Mouse (Mus musculus) embryonic facial prominence, embryonic 11.5 days (tissue): ENCODE measurements around the gene Krtap7-1. TPM values are rescaled to one million over a fixed set of nuclear protein-coding genes. Genes with fewer than 3 reads are reported as not detected.
A peak's percentile ranks its signal among the peaks of the same experiment; 100 is the strongest.

Source experiments
- ATAC-seq: fragments of 200-750 bp; cut with Nextera tagmentation; replicated peaks from 2 replicates; pipeline ENCODE4 v1.8.0; 2017; ENCODE audit warnings: low read depth; ENCODE audit not compliant: insufficient number of reproducible peaks, low FRiP score, low TSS enrichment
- DNase-seq: peaks from one replicate; pipeline ENCODE4 v3.0.0-alpha.2; 2015; ENCODE audit warnings: low spot score
- H3K27ac ChIP-seq: fragments of 300-500 bp; sonication (generic); replicated peaks from 2 replicates; pipeline ENCODE4 v1.5.1; 2014; ENCODE audit warnings: mild to moderate bottlenecking, low read depth, low read length, control low read depth
- H3K27me3 ChIP-seq: fragments of 300-500 bp; sonication (generic); 2 replicates; pipeline ENCODE4 v1.6.1; 2014; ENCODE audit warnings: mild to moderate bottlenecking, low read length, moderate library complexity, mixed read lengths; ENCODE audit not compliant: control insufficient read depth, insufficient read depth
- H3K36me3 ChIP-seq: fragments of 300-500 bp; sonication (generic); replicated peaks from 2 replicates; pipeline ENCODE4 v1.6.1; 2014; ENCODE audit warnings: low read depth, mild to moderate bottlenecking, low read length, moderate library complexity, mixed read lengths; ENCODE audit not compliant: control insufficient read depth, insufficient read depth
- H3K4me1 ChIP-seq: fragments of 300-500 bp; sonication (generic); 2 replicates; pipeline ENCODE4 v1.6.1; 2014; ENCODE audit warnings: low read length, mixed read lengths; ENCODE audit not compliant: control insufficient read depth, insufficient read depth
- H3K4me2 ChIP-seq: fragments of 300-500 bp; sonication (generic); 2 replicates; pipeline ENCODE4 v1.6.1; 2014; ENCODE audit warnings: low read depth, mild to moderate bottlenecking, control low read depth, low read length, moderate library complexity
- H3K4me3 ChIP-seq: fragments of 300-500 bp; sonication (generic); 2 replicates; pipeline ENCODE4 v1.5.1; 2014; ENCODE audit warnings: low read depth, low read length, control low read depth
- H3K9ac ChIP-seq: fragments of 300-500 bp; sonication (generic); replicated peaks from 2 replicates; pipeline ENCODE4 v1.6.1; 2014; ENCODE audit warnings: mild to moderate bottlenecking, control low read depth, low read length
- H3K9me3 ChIP-seq: fragments of 300-500 bp; sonication (generic); replicated peaks from 2 replicates; pipeline ENCODE4 v1.6.1; 2016; ENCODE audit warnings: mild to moderate bottlenecking, low read length, inconsistent platforms, mixed read lengths; ENCODE audit not compliant: control insufficient read depth
- WGBS: fragments of 180-500 bp; shearing (Covaris S2); extraction: QIAGEN DNeasy Blood & Tissue Kit; methylation state at CpG from one replicate; pipeline ENCODE4 v1.1.7; 2014; 5-methylcytosine and 5-hydroxymethylcytosine counted together
- polyA plus RNA-seq: library from polyadenylated mRNA; unstranded; fragments of >200 nt; fragmentation: Nextera tagmentation; extraction: Ambion mirVana; gene quantifications from 2 replicates; pipeline ENCODE4 v1.2.1, GENCODE M21; 2014

Krtap7-1 gene
- polyA plus RNA-seq, 1 experiment from 2014 or later, result not detected

DNA sequence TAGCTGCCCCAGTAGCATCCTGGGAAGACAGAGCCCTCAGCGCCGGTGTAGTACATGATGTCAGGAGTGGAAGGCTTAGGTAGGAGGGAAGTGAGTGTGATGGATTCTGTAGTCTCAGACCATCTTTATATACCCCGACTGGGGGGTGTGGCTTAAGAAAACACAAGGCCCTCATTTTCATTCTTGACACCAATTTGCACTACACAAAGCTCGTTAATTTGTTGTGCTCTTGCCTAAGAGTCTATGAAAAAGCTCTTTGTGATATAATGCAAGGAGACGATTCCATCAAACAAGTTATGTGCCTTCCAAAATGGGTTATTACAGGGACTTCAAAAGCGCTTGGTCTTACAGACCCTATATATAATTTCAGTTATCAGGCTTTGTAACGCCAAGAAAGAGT is 20.3 kb downstream of the Krtap7-1 start, which contains the start of gene Krtap8-1:
Gene Krtap8-1, minus strand, starts transcription at position 101 of the 400 bp plus-strand sequence.
- Histone ChIP-seq H3K4me1 (no peaks in the 10 kb centered on the region), H3K4me2 (no peak within 1 kb of the TSS), H3K9ac (no peak within 1 kb of the TSS), H3K9me3 (no peaks in the 10 kb centered on the region), H3K36me3 (no peaks in the 10 kb centered on the region), H3K27ac (no peak within 1 kb of the TSS), H3K4me3 (no peak within 1 kb of the TSS), H3K27me3 (no peaks in the 10 kb centered on the region)
- 89% methylated on average over 7 of the region's 7 CpGs for WGBS
- DNase-seq (no peak), ATAC-seq (no peak)

GRCm38 (mm10) chr16:89477679-89478314 is 30.3 kb downstream of the Krtap7-1 start:
- Histone ChIP-seq H3K4me3 (no peak overlapping the region), H3K27me3 (no peaks in the 10 kb centered on the region), H3K4me1 (no peaks in the 10 kb centered on the region), H3K9ac (no peak overlapping the region), H3K9me3 (no peaks in the 10 kb centered on the region), H3K27ac (no peak overlapping the region), H3K4me2 (no peak overlapping the region), H3K36me3 (no peaks in the 10 kb centered on the region)
- ATAC-seq (peak; percentile 65), DNase-seq (no peak)
- 85% methylated on average over 12 of the region's 12 CpGs for WGBS

GRCm38 (mm10) chr16:89461189-89461588 is 46.9 kb downstream of the Krtap7-1 start:
- H3K4me1 ChIP-seq, result no peaks in the 10 kb centered on the region
- no peak overlapping the region for H3K4me2 ChIP-seq
- H3K9me3 ChIP-seq, result no peaks in the 10 kb centered on the region
- DNase-seq (no peak), ATAC-seq (no peak)
- no peak overlapping the region for H3K4me3 ChIP-seq
- H3K36me3 ChIP-seq, result no peaks in the 10 kb centered on the region
- no peak overlapping the region for H3K27ac ChIP-seq
- no peaks in the 10 kb centered on the region for H3K27me3 ChIP-seq
- 77% methylated on average over 5 of the region's 5 CpGs for WGBS
- H3K9ac ChIP-seq, result no peak overlapping the region

Other genes starting within 250 kb of the Krtap7-1 start
- not detected in 2 replicates for gene Krtap21-1, start 104.5 kb downstream of the Krtap7-1 start, polyA plus RNA-seq
- not detected in 2 replicates for gene Krtap6-2, start 88.2 kb downstream of the Krtap7-1 start, polyA plus RNA-seq
- not detected in 2 replicates for gene Krtap8-1, start 20.4 kb downstream of the Krtap7-1 start, polyA plus RNA-seq
- gene Krtap11-1, start 62.9 kb upstream of the Krtap7-1 start, polyA plus RNA-seq, result not detected in 2 replicates